Mouse (Mus musculus): ENCODE measurements around the gene Vmp1.

- TF ChIP-seq CTCF (IDR thresholded peaks at IDR 0.05; ENCODE audit: low read depth, low read length) (no peak), POLR2A (IDR thresholded peaks at IDR 0.05; ENCODE audit: borderline replicate concordance, low read depth, low read length) (no peak)
Observed at GRCm38 (mm10) chr11:86641714-86642113, 41.9 kb downstream of the Vmp1 start.
